Mouse (Mus musculus) kidney, postnatal 25 days (tissue): Measurements from ENCODE around the gene Sesn1.
"Not testable (repeated sequence)": the region's sequence is repeated elsewhere in the genome, so short reads cannot be mapped to it uniquely, and the experiment has no call there.

Experiments
- DNase-seq, 2 experiments: peaks; one replicate each; pipeline ENCODE4 v3.0.0; 2021; ENCODE audit warnings: mixed read lengths in 2 of 2

The Sesn1 gene

GRCm38 (mm10) chr10:41809771-41810563 lies at the start of gene Sesn1, which contains the start of gene Cep57l1:
Sesn1 (plus strand) TSS chr10:41809935.
Cep57l1 (minus strand) TSS chr10:41809871.
- DNase-seq = peak; percentile 95 to 98

GRCm38 (mm10) chr10:41760866-41761265 lies 48.9 kb upstream of the Sesn1 start:
- DNase-seq = no peak

GRCm38 (mm10) chr10:41763741-41764385 lies 45.9 kb upstream of the Sesn1 start:
- DNase-seq = no peak

- DNase-seq = no peak
Measured at GRCm38 (mm10) chr10:41765586-41765985, 44.1 kb upstream of the Sesn1 start.

- no peak for DNase-seq
Measured at GRCm38 (mm10) chr10:41766280-41766679, 43.5 kb upstream of the Sesn1 start.

DNA sequence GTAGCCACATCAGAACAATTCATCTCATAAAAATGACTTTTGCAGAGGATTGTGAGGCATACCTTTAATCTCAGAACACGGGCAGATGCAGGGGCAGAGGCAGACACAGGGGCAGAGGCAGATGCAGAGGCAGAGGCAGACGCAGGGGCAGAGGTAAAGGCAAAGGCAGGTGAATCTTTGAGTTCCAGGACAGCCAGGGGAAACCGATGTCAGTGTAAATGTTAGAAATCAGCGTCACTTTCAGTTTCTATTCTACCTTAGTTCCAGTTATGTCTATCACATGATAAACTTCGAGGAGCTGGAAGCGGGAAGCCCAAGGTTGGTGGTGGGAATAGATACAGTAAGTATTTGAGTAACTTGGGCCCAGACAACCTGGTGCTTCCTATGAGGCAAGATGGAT lies 42.5 kb upstream of the Sesn1 start:
- DNase-seq = no peak

GRCm38 (mm10) chr10:41792375-41792774 lies 17.4 kb upstream of the Sesn1 start:
- no peak for DNase-seq

DNA sequence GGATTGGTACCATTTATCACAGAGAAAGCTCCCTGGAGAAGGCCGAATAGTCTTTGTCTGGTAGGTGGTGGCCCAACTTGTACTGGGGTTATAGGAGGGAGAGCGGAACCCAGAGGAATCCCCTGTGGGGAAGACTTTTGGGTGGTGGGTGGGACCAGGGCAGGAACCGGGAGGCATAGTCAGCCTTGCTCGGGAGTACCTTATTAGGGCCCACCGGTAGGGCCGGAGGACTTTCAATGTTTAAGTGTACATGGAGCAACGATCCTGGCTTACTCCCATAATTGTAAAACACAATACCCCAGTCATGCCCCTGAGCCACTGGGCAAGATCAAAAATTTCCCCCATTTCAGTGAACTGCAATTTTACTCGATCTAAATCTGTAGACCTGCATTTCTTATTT lies 12.5 kb upstream of the Sesn1 start:
- no peak for DNase-seq

- DNase-seq = no peak
Measured at GRCm38 (mm10) chr10:41803467-41803866, 6.3 kb upstream of the Sesn1 start.

DNA sequence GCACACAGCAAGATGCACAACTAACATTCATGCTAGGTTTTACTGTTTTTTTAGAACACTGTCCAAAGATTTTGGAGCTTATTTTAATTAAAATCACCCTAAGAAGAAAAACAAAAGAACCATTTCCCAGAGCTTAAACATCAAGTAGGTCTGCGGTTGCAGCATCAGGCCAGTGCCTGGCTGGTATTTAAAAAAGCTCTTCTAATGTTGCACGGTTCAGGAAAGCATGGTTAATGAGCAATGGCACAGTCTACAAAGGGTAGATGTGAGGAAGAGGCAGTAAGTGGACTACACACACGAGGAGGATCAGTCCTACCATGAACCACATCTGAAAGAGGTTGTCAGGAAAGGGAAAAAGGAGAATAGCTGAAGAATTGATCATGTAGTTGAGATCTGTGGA lies 5.0 kb upstream of the Sesn1 start:
- DNase-seq = no peak

GRCm38 (mm10) chr10:41805729-41806355 lies 3.9 kb upstream of the Sesn1 start:
- DNase-seq = no peak

GRCm38 (mm10) chr10:41809080-41809770 lies 510 bp upstream of the Sesn1 start:
- DNase-seq = peak; percentile 90 to 92

DNA sequence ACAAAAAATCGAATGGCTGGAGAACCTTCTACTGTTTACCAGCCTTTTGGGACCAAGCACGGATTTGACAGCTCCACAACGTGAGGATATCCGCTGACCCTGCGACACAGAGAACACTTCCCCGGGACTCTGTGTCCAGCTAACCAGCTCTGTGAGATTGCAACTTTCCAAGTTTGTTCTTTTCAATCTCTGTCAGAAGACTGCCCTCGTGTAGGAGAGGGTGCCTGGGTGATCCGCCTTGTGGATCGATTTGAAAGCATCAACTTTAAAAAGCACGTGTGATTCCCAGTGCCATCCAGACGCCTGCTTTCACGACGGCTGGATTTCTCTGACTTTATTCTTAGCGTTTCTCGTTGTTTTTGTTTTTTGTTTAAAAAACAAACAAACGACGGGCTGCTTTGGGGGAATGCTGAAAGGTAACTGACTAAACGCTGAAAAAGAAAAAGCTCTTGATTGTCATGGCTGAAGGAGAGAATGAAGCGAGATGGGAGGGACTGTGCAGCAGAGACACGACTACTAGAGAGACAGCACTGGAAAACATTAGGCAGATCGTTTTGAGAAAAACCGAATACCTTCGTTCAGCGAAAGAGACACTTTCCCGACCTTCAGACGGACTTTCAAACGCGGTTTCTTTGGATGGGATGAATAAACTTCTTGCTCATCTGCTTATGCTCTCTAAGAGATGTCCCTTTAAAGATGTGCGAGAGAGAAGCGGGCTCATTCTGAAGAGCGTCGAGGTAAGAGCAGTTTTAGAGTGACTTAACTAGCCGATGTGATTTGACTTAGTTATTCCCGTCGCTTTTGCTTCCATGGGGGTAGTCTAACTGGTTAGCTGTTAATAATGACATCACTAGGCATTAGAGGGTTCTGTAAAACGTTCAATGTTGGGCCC lies 1.1 kb downstream of the Sesn1 start:
- DNase-seq = no peak

- no peak for DNase-seq
Measured at GRCm38 (mm10) chr10:41812566-41812965, 2.8 kb downstream of the Sesn1 start.

GRCm38 (mm10) chr10:41814305-41814853 lies 4.6 kb downstream of the Sesn1 start:
- DNase-seq = no peak

GRCm38 (mm10) chr10:41816516-41816915 lies 6.8 kb downstream of the Sesn1 start:
- no peak for DNase-seq

GRCm38 (mm10) chr10:41818036-41818732 lies 8.4 kb downstream of the Sesn1 start:
- no peak for DNase-seq

DNA sequence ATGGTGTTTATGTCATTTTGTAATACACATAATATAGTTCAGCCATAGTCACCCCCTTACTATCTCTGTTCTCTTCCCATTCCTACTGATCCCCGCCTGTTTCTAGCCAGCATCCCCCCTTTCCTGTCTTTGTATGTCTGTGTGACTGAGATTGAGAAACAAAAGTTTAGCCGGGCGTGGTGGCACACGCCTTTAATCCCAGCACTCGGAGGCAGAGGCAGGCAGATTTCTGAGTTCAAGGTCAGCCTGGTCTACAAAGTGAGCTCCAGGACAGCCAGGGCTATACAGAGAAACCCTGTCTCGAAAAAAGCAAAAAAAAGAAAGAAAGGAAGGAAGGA lies 9.0 kb downstream of the Sesn1 start:
- not testable (repeated sequence) for DNase-seq

GRCm38 (mm10) chr10:41819307-41819706 lies 9.6 kb downstream of the Sesn1 start:
- no peak for DNase-seq

DNA sequence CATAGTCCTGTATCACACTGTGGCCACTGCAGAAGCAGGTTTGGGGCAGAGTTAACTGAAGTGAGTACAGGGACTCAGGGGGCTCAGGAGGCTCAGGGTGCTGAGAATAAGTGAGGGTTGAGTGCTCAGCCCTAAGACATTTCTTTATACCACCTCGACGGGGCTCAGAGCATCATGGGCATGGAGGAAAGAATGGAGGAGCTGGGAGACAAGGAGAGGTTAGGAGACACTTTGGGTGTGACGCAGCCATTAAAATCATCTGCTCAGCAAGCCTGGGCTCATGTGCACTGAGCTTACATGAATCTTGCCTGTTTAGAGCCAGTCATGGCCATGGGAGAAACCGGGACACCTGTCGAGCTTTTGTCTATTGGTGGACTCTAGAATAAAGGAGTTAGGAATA lies 10.7 kb downstream of the Sesn1 start:
- DNase-seq = no peak

DNA sequence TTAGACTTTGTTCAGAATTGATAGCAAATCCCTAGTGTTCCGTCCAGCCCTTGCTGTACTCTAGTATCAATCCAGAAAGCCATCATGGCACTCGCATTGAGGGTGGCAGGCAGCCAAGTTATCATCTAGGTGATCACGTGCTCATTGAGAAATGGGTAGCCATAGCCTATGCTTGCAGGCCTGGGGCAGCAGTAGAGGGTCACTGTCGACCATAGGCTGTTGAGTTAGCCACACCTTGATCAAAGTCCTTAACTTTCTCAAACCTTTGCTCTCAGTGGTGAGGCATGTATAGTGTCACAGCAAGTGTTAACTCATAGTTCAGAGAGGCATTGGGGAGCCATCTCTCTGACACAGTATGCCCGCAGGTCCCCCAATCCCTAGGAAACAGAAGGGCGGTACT lies 11.4 kb downstream of the Sesn1 start:
- DNase-seq = no peak
